Mouse (Mus musculus) v-Abl transformed pro-B cells (cell line): ENCODE data around the gene Senp3.

Experiments
- in situ Hi-C, 2 experiments: fragments of 400-800 bp; cut with MboI; formaldehyde crosslinking; loops; one replicate each; pipeline ENCODE4 v1.15.1; 2025; ENCODE audit not compliant: unreplicated experiment in 2 of 2

Senp3 gene

GRCm38 (mm10) chr11:69662967-69663671, 18.8 kb downstream of the Senp3 start:
- in situ Hi-C loops: no loop called here

- in situ Hi-C loops: no loop called here
These were observed 19.5 kb downstream of the Senp3 start, which contains the start of gene Mpdu1 for GRCm38 (mm10) chr11:69662213-69662966. Gene Mpdu1 (minus strand): TSS chr11:69662642.

GRCm38 (mm10) chr11:69661221-69661881, 20.5 kb downstream of the Senp3 start:
- in situ Hi-C loops: no loop called here

- in situ Hi-C loops: no loop called here
These were observed 24.4 kb downstream of the Senp3 start for GRCm38 (mm10) chr11:69657462-69657881.

GRCm38 (mm10) chr11:69656617-69657461, 25.0 kb downstream of the Senp3 start:
- in situ Hi-C loops: no loop called here

- in situ Hi-C loops: no loop called here
These were observed 25.8 kb downstream of the Senp3 start for GRCm38 (mm10) chr11:69656065-69656455.

- in situ Hi-C loops: no loop called here
These were observed 26.4 kb downstream of the Senp3 start, which contains the start of gene Sox15 for GRCm38 (mm10) chr11:69655264-69656064. Gene Sox15 (plus strand): TSS chr11:69655314.

- in situ Hi-C loops: no loop called here
These were observed 27.1 kb downstream of the Senp3 start for GRCm38 (mm10) chr11:69654760-69655159.

GRCm38 (mm10) chr11:69653399-69653798, 28.5 kb downstream of the Senp3 start:
- in situ Hi-C loops: no loop called here

GRCm38 (mm10) chr11:69645860-69646259, 36.0 kb downstream of the Senp3 start:
- in situ Hi-C loops: no loop called here

GRCm38 (mm10) chr11:69635471-69635870, 46.4 kb downstream of the Senp3 start:
- in situ Hi-C loops: loop anchor here in 1 of 2 experiments (10.0 kb wide), 1 partner anchor 119 kb away; the partner anchor contains the start of gene Polr2a

GRCm38 (mm10) chr11:69633128-69633866, 48.6 kb downstream of the Senp3 start:
- in situ Hi-C loops: loop anchor here in 1 of 2 experiments (10.0 kb wide), 1 partner anchor 122 kb away; the partner anchor contains the start of gene Polr2a

- in situ Hi-C loops: loop anchor here in 1 of 2 experiments (10.0 kb wide), 1 partner anchor 122 kb away; the partner anchor contains the start of gene Polr2a
These were observed 49.4 kb downstream of the Senp3 start, which contains the start of gene Fxr2 for GRCm38 (mm10) chr11:69632284-69633089. Gene Fxr2 (plus strand): TSS chr11:69632990.

GRCm38 (mm10) chr11:69629802-69630201, 52.1 kb downstream of the Senp3 start:
- in situ Hi-C loops: loop anchor here in 1 of 2 experiments (10.0 kb wide), 2 partner anchors 125 to 245 kb away; partner anchors contain the start of genes Polr2a and Tmem95

- in situ Hi-C loops: loop anchor here in 1 of 2 experiments (10.0 kb wide), 1 partner anchor 247 kb away; the partner anchor contains the start of gene Tmem95
These were observed 53.6 kb downstream of the Senp3 start for GRCm38 (mm10) chr11:69628286-69628685.

GRCm38 (mm10) chr11:69624339-69624738, 57.5 kb downstream of the Senp3 start:
- in situ Hi-C loops: loop anchor here in 1 of 2 experiments (5.0 to 10.0 kb wide), 2 partner anchors 92 to 250 kb away; partner anchors contain the start of gene Tmem95
